Mouse (Mus musculus) forelimb bud, embryonic 11.5 days (tissue): ENCODE results near the gene Myo15.
"Not testable (repeated sequence)": the region's sequence is repeated elsewhere in the genome, so short reads cannot be mapped to it uniquely, and the experiment has no call there.

Source experiments
- DNase-seq: peaks from one replicate; pipeline ENCODE4 v3.0.0-alpha.2; 2012; ENCODE audit warnings: low read depth, low spot score

The Myo15 gene

GRCm38 (mm10) chr11:60469039-60469438 lies at the start of gene Myo15:
Gene Myo15, plus strand, starts transcription at chr11:60469339.
- DNase-seq = no peak

- no peak for DNase-seq
Measured at GRCm38 (mm10) chr11:60422046-60422668, 47.0 kb upstream of the Myo15 start.

- no peak for DNase-seq
Measured at GRCm38 (mm10) chr11:60423006-60423405, 46.1 kb upstream of the Myo15 start.

GRCm38 (mm10) chr11:60426417-60426816 lies 42.7 kb upstream of the Myo15 start:
- DNase-seq = no peak

GRCm38 (mm10) chr11:60427628-60428027 lies 41.5 kb upstream of the Myo15 start:
- no peak for DNase-seq

GRCm38 (mm10) chr11:60433501-60433900 lies 35.6 kb upstream of the Myo15 start:
- no peak for DNase-seq

- DNase-seq = no peak
Measured at GRCm38 (mm10) chr11:60435133-60435532, 34.0 kb upstream of the Myo15 start.

- no peak for DNase-seq
Measured at GRCm38 (mm10) chr11:60436618-60437017, 32.5 kb upstream of the Myo15 start.

GRCm38 (mm10) chr11:60439621-60440020 lies 29.5 kb upstream of the Myo15 start:
- not testable (repeated sequence) for DNase-seq

- DNase-seq = no peak
Measured at GRCm38 (mm10) chr11:60440176-60440575, 29.0 kb upstream of the Myo15 start.

- no peak for DNase-seq
Measured at GRCm38 (mm10) chr11:60442896-60443295, 26.2 kb upstream of the Myo15 start.

GRCm38 (mm10) chr11:60444007-60444406 lies 25.1 kb upstream of the Myo15 start:
- no peak for DNase-seq

GRCm38 (mm10) chr11:60454080-60454744 lies 14.9 kb upstream of the Myo15 start, which contains the start of gene Drg2:
Gene Drg2, plus strand, starts transcription at chr11:60454591.
- peak; percentile 94 for DNase-seq

- DNase-seq = no peak
Measured at GRCm38 (mm10) chr11:60454745-60455087, 14.4 kb upstream of the Myo15 start.

GRCm38 (mm10) chr11:60457973-60458372 lies 11.2 kb upstream of the Myo15 start:
- no peak for DNase-seq

GRCm38 (mm10) chr11:60465943-60466380 lies 3.2 kb upstream of the Myo15 start:
- peak; percentile 27 for DNase-seq

GRCm38 (mm10) chr11:60470743-60471142 lies 1.6 kb downstream of the Myo15 start:
- DNase-seq = no peak

- DNase-seq = no peak
Measured at GRCm38 (mm10) chr11:60474534-60474933, 5.4 kb downstream of the Myo15 start.

GRCm38 (mm10) chr11:60475668-60476362 lies 6.7 kb downstream of the Myo15 start:
- no peak for DNase-seq

GRCm38 (mm10) chr11:60478121-60478520 lies 9.0 kb downstream of the Myo15 start:
- no peak for DNase-seq

GRCm38 (mm10) chr11:60486267-60486666 lies 17.1 kb downstream of the Myo15 start:
- DNase-seq = no peak

GRCm38 (mm10) chr11:60492726-60493125 lies 23.6 kb downstream of the Myo15 start:
- no peak for DNase-seq

- no peak for DNase-seq
Measured at GRCm38 (mm10) chr11:60495692-60496091, 26.6 kb downstream of the Myo15 start.
